Mouse (Mus musculus) kidney, embryonic 15.5 days (tissue): Measurements from ENCODE around the gene Ripor1. TPM values are rescaled to one million over a fixed set of nuclear protein-coding genes. Genes with fewer than 3 reads are reported as not detected.
A peak's percentile ranks its signal among the peaks of the same experiment; 100 is the strongest.

Experiments used
- microRNA counts: library from miRNA; unstranded; fragments of <30 nt; microRNA quantifications from one replicate; lab custom pipeline; 2016
- microRNA-seq: library from miRNA; unstranded; fragments of <30 nt; microRNA quantifications from one replicate; pipeline ENCODE4, GENCODE M21; 2016
- polyA plus RNA-seq: library from polyadenylated mRNA; unstranded; fragments of >200 nt; fragmentation: Nextera tagmentation; extraction: Ambion mirVana; gene quantifications from 2 replicates; pipeline ENCODE4 v1.2.1, GENCODE M21; 2015

Ripor1 gene
- polyA plus RNA-seq, 1 experiment from 2014 or later, result 39.5 TPM

MicroRNA genes within 50 kb of the gene (microRNA counts, 519-probe panel; counts per million panel counts)
- 2,619 counts per million, percentile 56 among the panel's probes with 10 or more counts for microRNA mmu-miR-1966 (lab: Ali Mortazavi, UCI)

Small RNA genes within 50 kb of the gene (microRNA-seq; reads per million reads assigned to microRNA genes)
- gene Mir1966, result not detected

Other genes starting within 250 kb of the Ripor1 start
- 0.39 and 0.50 TPM in 2 replicates for gene Plekhg4, start 232.0 kb upstream of the Ripor1 start, polyA plus RNA-seq
- not detected in 2 replicates for gene Kctd19, start 191.8 kb upstream of the Ripor1 start, polyA plus RNA-seq
- gene Lrrc36, start 191.7 kb upstream of the Ripor1 start, polyA plus RNA-seq, result 0.18 and 0.22 TPM in 2 replicates
- gene Tppp3, start 133.7 kb upstream of the Ripor1 start, polyA plus RNA-seq, result 30.7 and 38.3 TPM in 2 replicates
- gene Zdhhc1, start 108.4 kb upstream of the Ripor1 start, polyA plus RNA-seq, result 39.2 and 43.7 TPM in 2 replicates
- gene Hsd11b2, start 86.5 kb upstream of the Ripor1 start, polyA plus RNA-seq, result 30.0 and 35.6 TPM in 2 replicates
- gene Atp6v0d1, start 39.2 kb upstream of the Ripor1 start, polyA plus RNA-seq, result 85.8 and 88.3 TPM in 2 replicates
- gene Ctcf, start 31.3 kb downstream of the Ripor1 start, polyA plus RNA-seq, result 134 TPM in 2 replicates
- gene Agrp, start 32.1 kb downstream of the Ripor1 start, polyA plus RNA-seq, result 0.83 and 1.1 TPM in 2 replicates
- gene Carmil2, start 81.0 kb downstream of the Ripor1 start, polyA plus RNA-seq, result 0.63 and 0.78 TPM in 2 replicates
- 55.3 and 67.2 TPM in 2 replicates for gene Acd, start 95.8 kb downstream of the Ripor1 start, polyA plus RNA-seq
- gene Pard6a, start 95.9 kb downstream of the Ripor1 start, polyA plus RNA-seq, result 16.9 and 18.0 TPM in 2 replicates
- gene 4933405L10Rik, start 102.4 kb downstream of the Ripor1 start, polyA plus RNA-seq, result 0.26 TPM in 1 of 2 replicates, not detected in the other
- 28.8 and 31.0 TPM in 2 replicates for gene Enkd1, start 103.0 kb downstream of the Ripor1 start, polyA plus RNA-seq
- 21.2 and 23.7 TPM in 2 replicates for gene Gfod2, start 153.4 kb downstream of the Ripor1 start, polyA plus RNA-seq
- 12.2 and 13.8 TPM in 2 replicates for gene Ranbp10, start 222.1 kb downstream of the Ripor1 start, polyA plus RNA-seq
- 0.13 and 0.14 TPM in 2 replicates for gene Tsnaxip1, start 222.5 kb downstream of the Ripor1 start, polyA plus RNA-seq
- 42.0 and 47.0 TPM in 2 replicates for gene Cenpt, start 248.0 kb downstream of the Ripor1 start, polyA plus RNA-seq
- gene Thap11, start 249.9 kb downstream of the Ripor1 start, polyA plus RNA-seq, result 66.9 and 67.5 TPM in 2 replicates